Mouse (Mus musculus) gastrocnemius, postnatal 36 days (tissue): ENCODE results near the gene Gosr2. TPM values are rescaled to one million over a fixed set of nuclear protein-coding genes. Genes with fewer than 3 reads are reported as not detected.

Experiments used
- DNase-seq, 2 experiments: peaks; one replicate each; pipeline ENCODE4 v3.0.0; 2022
- intact Hi-C: fragments of 180-260 bp; cut with DNase I; formaldehyde crosslinking; loops from one replicate; pipeline ENCODE4 v1.15.1; 2025
- total RNA-seq, 2 experiments: library from RNA; stranded (reverse); gene quantifications; 2 replicates each; pipeline ENCODE4 v1.2.3; 2021

Gosr2 gene
- total RNA-seq, 2 experiments from 2014 or later: 33.1 to 36.2 TPM

DNA sequence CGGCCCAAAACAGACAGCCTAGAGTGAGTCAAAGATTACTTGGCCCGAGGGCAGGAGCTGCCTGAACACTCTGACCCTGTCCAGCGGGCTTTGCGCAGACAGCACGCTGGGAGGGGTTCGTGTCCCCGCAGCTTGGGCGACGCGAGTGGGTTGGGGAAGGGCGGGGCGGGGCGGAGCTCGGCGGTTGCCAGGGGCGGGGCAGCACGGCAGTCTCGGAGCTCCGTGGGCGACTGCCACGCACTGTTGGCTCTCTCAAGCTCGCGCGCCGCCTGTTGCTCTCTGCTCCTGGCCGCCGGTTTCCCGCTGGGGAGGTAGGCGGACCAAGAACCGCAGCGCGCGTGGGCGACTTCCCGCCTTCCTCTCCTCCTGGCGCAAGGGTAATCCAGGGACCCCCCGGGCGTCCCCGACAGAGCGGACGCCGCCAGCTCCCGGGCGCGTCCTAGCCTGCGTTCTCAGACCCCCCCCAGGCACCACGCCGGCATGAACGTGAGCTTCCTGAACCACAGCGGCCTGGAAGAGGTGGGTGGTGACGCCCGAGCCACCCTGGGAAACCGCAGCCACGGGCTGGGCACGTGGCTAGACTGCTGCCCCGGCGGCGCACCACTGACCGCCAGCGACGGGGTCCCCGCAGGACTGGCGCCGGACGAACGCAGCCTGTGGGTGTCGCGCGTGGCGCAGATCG lies 48.3 kb downstream of the Gosr2 start, which contains the start of gene Rprml:
Rprml (plus strand) TSS at position 270 of the 682 bp plus-strand sequence.
- DNase-seq: no peak
- intact Hi-C loops: loop anchor here (10.0 kb wide), 1 partner anchor 265 kb away; no protein-coding TSS in a partner anchor

GRCm38 (mm10) chr11:103648656-103649055 lies 49.0 kb downstream of the Gosr2 start:
- intact Hi-C loops: loop anchor here (10.0 kb wide), 1 partner anchor 266 kb away; no protein-coding TSS in a partner anchor
- DNase-seq: no peak

DNA sequence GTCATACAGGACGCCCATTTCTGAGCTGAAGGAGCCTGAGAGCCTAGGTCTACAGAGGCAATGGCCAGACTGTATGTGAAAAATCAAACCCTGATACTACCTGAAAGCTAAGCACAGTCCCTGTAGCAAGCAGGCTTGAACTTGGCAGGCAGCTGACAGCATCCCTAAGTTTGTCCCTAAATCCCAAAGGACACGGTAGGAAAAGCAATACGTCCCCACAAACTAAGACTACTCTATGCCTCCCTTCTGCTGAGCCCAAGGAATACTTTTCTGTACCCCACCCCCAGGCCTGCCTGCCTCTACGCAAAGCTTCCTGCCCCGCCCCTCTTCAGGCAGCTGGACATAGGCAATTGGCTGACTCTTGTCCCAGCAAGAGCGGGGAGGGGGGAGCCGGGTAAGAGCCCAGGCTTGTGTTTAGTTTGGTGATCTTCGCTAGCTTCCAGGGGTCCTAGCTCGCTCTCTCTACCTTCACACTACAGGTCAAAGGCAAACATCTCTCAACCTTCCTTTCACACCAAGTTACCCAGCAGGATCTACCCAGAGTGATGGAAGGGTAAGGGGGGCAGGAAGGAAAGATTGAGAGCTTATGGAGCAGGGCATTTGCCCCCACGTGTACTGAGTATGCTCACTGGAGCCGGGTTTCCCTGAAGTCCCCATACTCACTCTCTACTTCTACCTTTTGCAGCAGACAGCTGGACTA lies 49.6 kb downstream of the Gosr2 start:
- intact Hi-C loops: loop anchor here (10.0 kb wide), 1 partner anchor 267 kb away; no protein-coding TSS in a partner anchor
- DNase-seq: no peak

DNA sequence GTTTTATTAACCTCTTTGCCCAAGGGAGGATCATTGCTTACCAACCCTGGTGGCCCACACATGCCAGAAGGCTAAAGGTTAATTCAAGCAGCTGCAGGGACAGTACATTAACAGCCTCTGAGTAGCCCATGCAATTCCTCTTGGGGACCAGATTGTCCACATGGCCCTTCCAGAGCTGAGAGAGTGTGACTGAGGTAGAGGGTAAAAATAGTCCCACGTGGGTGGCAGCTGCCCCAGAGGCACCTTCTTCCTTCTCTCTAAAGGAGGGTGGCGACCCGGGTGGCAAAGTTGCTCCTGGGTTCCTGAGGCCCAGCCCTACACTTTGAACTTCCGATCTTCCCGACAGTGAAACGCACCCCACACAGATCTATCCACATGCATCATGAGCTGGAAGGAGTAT lies 51.4 kb downstream of the Gosr2 start:
- DNase-seq: no peak
- intact Hi-C loops: loop anchor here (10.0 kb wide), 1 partner anchor 268 kb away; no protein-coding TSS in a partner anchor

DNA sequence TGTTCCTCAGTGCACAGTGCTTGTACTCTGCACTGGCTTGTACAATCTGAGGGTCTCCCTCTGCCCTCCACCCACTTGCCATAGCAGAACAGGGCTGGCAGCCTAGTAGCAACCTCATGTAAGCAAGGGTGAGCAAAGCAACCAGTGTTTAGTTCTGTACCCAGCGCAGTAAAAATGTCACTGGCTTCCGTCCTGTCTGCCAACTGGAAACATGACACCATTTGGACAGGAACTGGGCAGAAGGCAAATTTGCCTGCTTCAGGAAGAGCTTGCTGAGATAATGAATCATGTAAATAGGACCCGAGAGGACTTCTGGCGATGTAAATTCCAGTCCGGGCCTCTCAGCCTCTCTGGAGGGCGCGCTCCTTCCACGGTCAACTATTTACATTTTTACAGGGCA lies 52.0 kb downstream of the Gosr2 start:
- DNase-seq: no peak
- intact Hi-C loops: loop anchor here (10.0 kb wide), 1 partner anchor 269 kb away; no protein-coding TSS in a partner anchor

DNA sequence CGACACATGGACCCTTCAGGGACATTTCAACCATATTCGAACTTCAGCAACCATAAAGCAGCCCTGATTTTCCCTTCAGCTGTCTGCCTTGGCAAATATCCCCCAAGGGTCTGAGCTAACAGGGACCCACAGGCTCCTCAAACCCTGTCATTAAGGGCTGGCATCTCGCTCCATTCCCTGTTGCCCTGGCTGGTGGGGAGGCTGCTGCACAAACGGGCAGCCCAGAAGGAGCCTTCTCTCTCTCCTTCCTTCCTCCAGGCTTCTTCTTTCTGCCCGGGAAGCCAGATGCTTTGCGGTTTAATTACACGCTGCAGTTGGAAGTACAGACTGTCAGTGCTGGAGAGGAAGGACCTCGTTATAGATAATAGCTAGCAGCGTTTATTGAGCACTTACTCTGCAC lies 54.5 kb downstream of the Gosr2 start:
- intact Hi-C loops: loop anchor here (2.0 to 10.0 kb wide), 2 partner anchors 116 to 272 kb away; no protein-coding TSS in a partner anchor
- no peak for DNase-seq

- intact Hi-C loops: loop anchor here (2.0 kb wide), 1 partner anchor 35 kb away; no protein-coding TSS in a partner anchor
- DNase-seq: no peak
These were observed 58.2 kb downstream of the Gosr2 start for GRCm38 (mm10) chr11:103639407-103639946.

GRCm38 (mm10) chr11:103638790-103639189 lies 58.9 kb downstream of the Gosr2 start, which contains the start of gene Lyzl6:
Gene Lyzl6, minus strand, starts transcription at chr11:103638890.
- intact Hi-C loops: loop anchor here (2.0 kb wide), 1 partner anchor 36 kb away; no protein-coding TSS in a partner anchor

GRCm38 (mm10) chr11:103636261-103636660 lies 61.4 kb downstream of the Gosr2 start:
- no peak for DNase-seq
- intact Hi-C loops: no loop called here

More at GRCm38 (mm10) chr11:103638790-103639189, 58.9 kb downstream of the Gosr2 start, which contains the start of gene Lyzl6:
- no peak for DNase-seq

- no peak for DNase-seq
- intact Hi-C loops: no loop called here
These were observed 62.2 kb downstream of the Gosr2 start for GRCm38 (mm10) chr11:103635481-103635880.

- DNase-seq: no peak
- intact Hi-C loops: no loop called here
These were observed 62.9 kb downstream of the Gosr2 start for GRCm38 (mm10) chr11:103634806-103635205.

DNA sequence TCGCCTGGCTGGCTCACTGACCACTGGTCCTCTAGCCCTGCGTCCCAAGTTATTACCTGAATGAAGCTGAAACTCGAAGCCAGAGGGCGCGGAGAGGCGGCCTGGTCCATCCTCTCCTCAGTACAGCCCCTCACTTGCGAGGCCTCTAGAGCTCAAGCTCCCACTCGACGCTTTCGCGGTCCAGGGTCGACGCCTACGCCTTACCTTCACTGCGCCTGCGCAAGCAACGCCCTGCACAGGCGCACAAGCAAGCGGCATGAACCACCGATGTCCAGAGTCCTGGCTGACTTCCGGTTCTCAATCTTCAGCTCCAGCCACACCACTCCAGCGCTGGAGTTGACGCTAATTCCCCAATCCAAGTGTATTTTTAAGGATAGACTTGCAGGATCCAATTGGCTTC lies 70.2 kb downstream of the Gosr2 start:
- intact Hi-C loops: no loop called here
- no peak for DNase-seq

Other genes starting within 250 kb of the Gosr2 start
- gene Lrrc37a, start 193.3 kb downstream of the Gosr2 start, total RNA-seq: not detected
- not detected for gene Gm884, start 76.8 kb downstream of the Gosr2 start, total RNA-seq
- gene Lyzl6, start 59.0 kb downstream of the Gosr2 start, total RNA-seq: not detected
- not detected for gene Rprml, start 48.3 kb downstream of the Gosr2 start, total RNA-seq
- not detected for gene Wnt9b, start 51.9 kb upstream of the Gosr2 start, total RNA-seq
- not detected for gene Wnt3, start 76.3 kb upstream of the Gosr2 start, total RNA-seq